Mouse (Mus musculus) neural tube, embryonic 13.5 days (tissue): ENCODE results near the gene Spata5. TPM values are rescaled to one million over a fixed set of nuclear protein-coding genes. Genes with fewer than 3 reads are reported as not detected.

ENCODE experiments used
- ATAC-seq: fragments of 200-750 bp; cut with Nextera tagmentation; 2 replicates; pipeline ENCODE4 v1.8.0; 2017; ENCODE audit warnings: low read depth, mild to moderate bottlenecking, moderate TSS enrichment, moderate library complexity
- H3K27ac ChIP-seq: fragments of 300-500 bp; sonication (generic); replicated peaks from 2 replicates; pipeline ENCODE4 v1.5.1; 2015; ENCODE audit warnings: moderate library complexity, mild to moderate bottlenecking, inconsistent platforms
- H3K27me3 ChIP-seq: fragments of 300-500 bp; sonication (generic); 2 replicates; pipeline ENCODE4 v1.6.1; 2015; ENCODE audit warnings: mild to moderate bottlenecking, inconsistent platforms
- H3K36me3 ChIP-seq: fragments of 300-500 bp; sonication (generic); 2 replicates; pipeline ENCODE4 v1.6.1; 2015; ENCODE audit warnings: mild to moderate bottlenecking, inconsistent platforms
- H3K4me1 ChIP-seq: fragments of 300-500 bp; sonication (generic); replicated peaks from 2 replicates; pipeline ENCODE4 v1.6.1; 2015; ENCODE audit warnings: inconsistent platforms
- H3K4me2 ChIP-seq: fragments of 300-500 bp; sonication (generic); 2 replicates; pipeline ENCODE4 v1.6.1; 2015; ENCODE audit warnings: inconsistent platforms, mild to moderate bottlenecking, moderate library complexity
- H3K4me3 ChIP-seq: fragments of 300-500 bp; sonication (generic); 2 replicates; pipeline ENCODE4 v1.5.1; 2015; ENCODE audit warnings: mild to moderate bottlenecking, inconsistent platforms
- H3K9ac ChIP-seq: fragments of 300-500 bp; sonication (generic); 2 replicates; pipeline ENCODE4 v1.6.1; 2015; ENCODE audit warnings: moderate library complexity, mild to moderate bottlenecking, inconsistent platforms
- H3K9me3 ChIP-seq: fragments of 300-500 bp; sonication (generic); 2 replicates; pipeline ENCODE4 v1.6.1; 2016; ENCODE audit warnings: inconsistent platforms
- WGBS: fragments of 180-500 bp; shearing (Covaris S2); methylation state at CpG from one replicate; pipeline ENCODE4 v1.1.7; 2015; 5-methylcytosine and 5-hydroxymethylcytosine counted together
- polyA plus RNA-seq: library from polyadenylated mRNA; unstranded; fragments of >200 nt; fragmentation: Nextera tagmentation; extraction: Ambion mirVana; gene quantifications from 2 replicates; pipeline ENCODE4 v1.2.1, GENCODE M21; 2015

The Spata5 gene
- polyA plus RNA-seq, 1 experiment from 2014 or later = 32.6 TPM

GRCm38 (mm10) chr3:37566097-37566496 lies 146.4 kb downstream of the Spata5 start:
- no peak overlapping the region for H3K27ac ChIP-seq
- 96% methylated on average over 6 of the region's 6 CpGs for WGBS

GRCm38 (mm10) chr3:37567505-37567904 lies 147.8 kb downstream of the Spata5 start:
- WGBS = 93% methylated on average over 1 of the region's 1 CpGs
- H3K27me3 ChIP-seq = no peaks in the 10 kb centered on the region
- H3K4me2 ChIP-seq = no peak overlapping the region
- no peak overlapping the region for H3K4me3 ChIP-seq
- no peaks in the 10 kb centered on the region for H3K9me3 ChIP-seq
- H3K9ac ChIP-seq = no peak overlapping the region
- ATAC-seq = no peak
- H3K27ac ChIP-seq = no peak overlapping the region
- no peaks in the 10 kb centered on the region for H3K36me3 ChIP-seq
- peaks cover 17% of the 10 kb centered on the region for H3K4me1 ChIP-seq

More at GRCm38 (mm10) chr3:37566097-37566496, 146.4 kb downstream of the Spata5 start:
- no peaks in the 10 kb centered on the region for H3K36me3 ChIP-seq
- H3K4me2 ChIP-seq = no peak overlapping the region
- peaks cover 17% of the 10 kb centered on the region for H3K4me1 ChIP-seq
- ATAC-seq = no peak
- no peak overlapping the region for H3K9ac ChIP-seq
- H3K9me3 ChIP-seq = no peaks in the 10 kb centered on the region
- H3K27me3 ChIP-seq = no peaks in the 10 kb centered on the region
- H3K4me3 ChIP-seq = no peak overlapping the region

GRCm38 (mm10) chr3:37568780-37569179 lies 149.1 kb downstream of the Spata5 start:
- ATAC-seq = no peak
- H3K9me3 ChIP-seq = no peaks in the 10 kb centered on the region
- no peaks in the 10 kb centered on the region for H3K36me3 ChIP-seq
- H3K27ac ChIP-seq = no peak overlapping the region
- no peak overlapping the region for H3K9ac ChIP-seq
- H3K4me3 ChIP-seq = no peak overlapping the region
- H3K4me1 ChIP-seq = peaks cover 17% of the 10 kb centered on the region
- no peaks in the 10 kb centered on the region for H3K27me3 ChIP-seq
- WGBS = 80% methylated on average over 1 of the region's 1 CpGs
- H3K4me2 ChIP-seq = no peak overlapping the region

- H3K4me3 ChIP-seq = no peak overlapping the region
- H3K27me3 ChIP-seq = no peaks in the 10 kb centered on the region
- WGBS = 16% methylated on average over 22 of the region's 22 CpGs
- H3K9me3 ChIP-seq = no peaks in the 10 kb centered on the region
- H3K9ac ChIP-seq = peak overlapping the region; percentile 50; the same call in 1 of the 2 replicates
- peak overlapping the region; percentile 38 for H3K4me2 ChIP-seq
- no peaks in the 10 kb centered on the region for H3K36me3 ChIP-seq
- H3K4me1 ChIP-seq = peaks cover 17% of the 10 kb centered on the region
- peak; percentile 56 for ATAC-seq
- no peak overlapping the region for H3K27ac ChIP-seq
These were observed 150.2 kb downstream of the Spata5 start for GRCm38 (mm10) chr3:37569661-37570566.

GRCm38 (mm10) chr3:37571633-37572032 lies 151.9 kb downstream of the Spata5 start:
- Histone ChIP-seq H3K4me1 (peaks cover 17% of the 10 kb centered on the region), H3K9me3 (no peaks in the 10 kb centered on the region), H3K4me3 (no peak overlapping the region), H3K9ac (no peak overlapping the region), H3K36me3 (no peaks in the 10 kb centered on the region), H3K27me3 (no peaks in the 10 kb centered on the region), H3K4me2 (no peak overlapping the region), H3K27ac (no peak overlapping the region)
- 45% methylated on average over 4 of the region's 4 CpGs for WGBS
- no peak for ATAC-seq

GRCm38 (mm10) chr3:37572066-37572465 lies 152.4 kb downstream of the Spata5 start:
- H3K36me3 ChIP-seq = no peaks in the 10 kb centered on the region
- H3K27me3 ChIP-seq = no peaks in the 10 kb centered on the region
- no peak overlapping the region for H3K27ac ChIP-seq
- WGBS = 63% methylated on average over 6 of the region's 6 CpGs
- H3K4me2 ChIP-seq = no peak overlapping the region
- H3K4me1 ChIP-seq = peaks cover 17% of the 10 kb centered on the region
- no peak overlapping the region for H3K4me3 ChIP-seq
- H3K9me3 ChIP-seq = no peaks in the 10 kb centered on the region
- H3K9ac ChIP-seq = no peak overlapping the region
- ATAC-seq = no peak

- no peak overlapping the region for H3K27ac ChIP-seq
- ATAC-seq = no peak
- H3K9ac ChIP-seq = no peak overlapping the region
- no peak overlapping the region for H3K4me2 ChIP-seq
- peaks cover 19% of the 10 kb centered on the region for H3K36me3 ChIP-seq
- H3K27me3 ChIP-seq = no peaks in the 10 kb centered on the region
- WGBS = 96% methylated on average over 6 of the region's 6 CpGs
- no peaks in the 10 kb centered on the region for H3K9me3 ChIP-seq
- no peak overlapping the region for H3K4me3 ChIP-seq
- no peaks in the 10 kb centered on the region for H3K4me1 ChIP-seq
These were observed 157.1 kb downstream of the Spata5 start for GRCm38 (mm10) chr3:37576840-37577239.

GRCm38 (mm10) chr3:37577706-37578105 lies 158.0 kb downstream of the Spata5 start:
- H3K4me2 ChIP-seq = no peak overlapping the region
- no peak overlapping the region for H3K4me3 ChIP-seq
- ATAC-seq = no peak
- no peaks in the 10 kb centered on the region for H3K4me1 ChIP-seq
- H3K36me3 ChIP-seq = peaks cover 19% of the 10 kb centered on the region
- H3K9me3 ChIP-seq = no peaks in the 10 kb centered on the region
- no peak overlapping the region for H3K9ac ChIP-seq
- WGBS = 90% methylated on average over 3 of the region's 3 CpGs
- H3K27ac ChIP-seq = no peak overlapping the region
- no peaks in the 10 kb centered on the region for H3K27me3 ChIP-seq

- no peak overlapping the region for H3K4me2 ChIP-seq
- no peak overlapping the region for H3K9ac ChIP-seq
These were observed 164.9 kb downstream of the Spata5 start for GRCm38 (mm10) chr3:37584576-37584975.

GRCm38 (mm10) chr3:37585967-37586730 lies 166.5 kb downstream of the Spata5 start:
- ATAC-seq = 0 out of 2 replicates have a peak, but pooled peaks have one; percentile 65
- WGBS = 21% methylated on average over 15 of the region's 15 CpGs
- H3K4me3 ChIP-seq = peak overlapping the region; percentile 11; the same call in 1 of the 2 replicates

More at GRCm38 (mm10) chr3:37584576-37584975, 164.9 kb downstream of the Spata5 start:
- Histone ChIP-seq H3K4me1 (peaks cover 18% of the 10 kb centered on the region), H3K27me3 (no peaks in the 10 kb centered on the region), H3K4me3 (no peak overlapping the region), H3K27ac (no peak overlapping the region), H3K36me3 (peaks cover 13% of the 10 kb centered on the region), H3K9me3 (no peaks in the 10 kb centered on the region)
- ATAC-seq = no peak
- 87% methylated on average over 5 of the region's 5 CpGs for WGBS

GRCm38 (mm10) chr3:37586731-37587578 lies 167.3 kb downstream of the Spata5 start:
- no peaks in the 10 kb centered on the region for H3K27me3 ChIP-seq
- H3K36me3 ChIP-seq = no peaks in the 10 kb centered on the region
- peak overlapping the region; percentile 48 for H3K4me2 ChIP-seq
- peak overlapping the region; percentile 68 for H3K27ac ChIP-seq
- H3K9ac ChIP-seq = peak overlapping the region; percentile 22
- H3K4me1 ChIP-seq = peaks cover 18% of the 10 kb centered on the region
- no peak; the same call in 1 of the 2 replicates for ATAC-seq
- H3K9me3 ChIP-seq = no peaks in the 10 kb centered on the region
- 32% methylated on average over 16 of the region's 16 CpGs for WGBS
- H3K4me3 ChIP-seq = peak overlapping the region; percentile 11; the same call in 1 of the 2 replicates

More at GRCm38 (mm10) chr3:37585967-37586730, 166.5 kb downstream of the Spata5 start:
- Histone ChIP-seq H3K4me2 (peak overlapping the region; percentile 48), H3K27me3 (no peaks in the 10 kb centered on the region), H3K4me1 (peaks cover 18% of the 10 kb centered on the region), H3K27ac (peak overlapping the region; percentile 68), H3K9me3 (no peaks in the 10 kb centered on the region), H3K9ac (peak overlapping the region; percentile 22), H3K36me3 (no peaks in the 10 kb centered on the region)
